In genomic region chr5:16028881-16029280, GRCm38 (mm10) we compare ENCODE assay signal across 23 mouse cellular contexts.
A peak's percentile ranks its signal among the peaks of the same experiment; 100 is the strongest.
DNase-seq lines count a peak whose midpoint lies in the region; ATAC-seq and TF ChIP-seq lines count a peak whose summit lies in the region.
"Had no signal": no experiment of that assay in that cellular context is flagged by ENCODE, and none has a peak within 500 bp of the region (broad histone marks: within the 10 kb centered on the region; RNA-seq: fewer than 3 reads in every experiment).

No protein-coding gene starts in this region.

- ATAC-seq in hindbrain, embryonic 13.5 days (ENCODE audit: low FRiP score), result no peak
- ATAC-seq in hindbrain, embryonic 11.5 days (ENCODE audit: low FRiP score), result no peak
- no peak for ATAC-seq in midbrain, embryonic 12.5 days (ENCODE audit: low FRiP score, low read depth)
- ATAC-seq in midbrain, embryonic 16.5 days, result peak; percentile 59; the same call in 1 of the 2 replicates
- no peak for ATAC-seq in midbrain, embryonic 11.5 days (ENCODE audit: low FRiP score)
- ATAC-seq: forebrain, embryonic 16.5 days; Patski had no signal

- DNase-seq in hindbrain, embryonic 11.5 days (ENCODE audit: low spot score), result no peak
- DNase-seq in midbrain, embryonic 10.5 days (ENCODE audit: low spot score), result no peak
- DNase-seq in midbrain, embryonic 11.5 days (ENCODE audit: low spot score, missing footprints), result no peak
- no peak for DNase-seq in cerebellum, adult 2 months
- DNase-seq: adrenal gland, postnatal 10 days; adrenal gland, postnatal 36 days; B cell, adult 2 months; cerebellum, adult 18-20 months; cerebellum, adult 9-11 months; cerebellum, postnatal 25 days; gastrocnemius, adult 2 months; gastrocnemius, postnatal 14 days; heart, adult 11 months had no signal

- no peaks in the 10 kb centered on the region for H3K9me3 ChIP-seq in hindbrain, embryonic 13.5 days
- no peaks in the 10 kb centered on the region for H3K9me3 ChIP-seq in hindbrain, embryonic 11.5 days (ENCODE audit: control insufficient read depth, low read length)
- H3K9me3 ChIP-seq in midbrain, embryonic 12.5 days, result no peaks in the 10 kb centered on the region
- H3K9me3 ChIP-seq in midbrain, embryonic 10.5 days (replicated peaks), result no peaks in the 10 kb centered on the region
- 0 out of 2 replicates have a peak, but pooled peaks cover 2% of the 10 kb centered on the region for H3K9me3 ChIP-seq in midbrain, embryonic 16.5 days (replicated peaks; ENCODE audit: control insufficient read depth, low read length, poor library complexity, severe bottlenecking)
- H3K9me3 ChIP-seq in midbrain, embryonic 11.5 days (ENCODE audit: control insufficient read depth, low read length), result no peaks in the 10 kb centered on the region
- H3K9me3 ChIP-seq: embryonic facial prominence, embryonic 12.5 days; embryonic facial prominence, embryonic 15.5 days; G1E had no signal

- H3K27ac ChIP-seq in hindbrain, embryonic 13.5 days, result 0 out of 2 replicates have a peak overlapping the region, but pooled peaks have one; percentile 46
- H3K27ac ChIP-seq in hindbrain, embryonic 11.5 days (ENCODE audit: low read depth, low read length), result no peak overlapping the region
- H3K27ac ChIP-seq in midbrain, embryonic 12.5 days (replicated peaks), result 0 out of 2 replicates have a peak overlapping the region, but pooled peaks have one; percentile 25
- no peak overlapping the region for H3K27ac ChIP-seq in midbrain, embryonic 10.5 days (replicated peaks)
- H3K27ac ChIP-seq in midbrain, embryonic 16.5 days (ENCODE audit: low read length), result no peak overlapping the region
- no peak overlapping the region for H3K27ac ChIP-seq in midbrain, embryonic 11.5 days (ENCODE audit: low read depth, low read length)
- no peak overlapping the region for H3K27ac ChIP-seq in cerebellum, adult 2 months (ENCODE audit: insufficient read depth, low read length)
- H3K27ac ChIP-seq: embryonic facial prominence, embryonic 12.5 days; embryonic facial prominence, embryonic 15.5 days; gastrocnemius, adult 2 months had no signal

- H3K4me3 ChIP-seq in hindbrain, embryonic 13.5 days, result no peak overlapping the region
- H3K4me3 ChIP-seq in hindbrain, embryonic 11.5 days (ENCODE audit: low read depth, low read length), result no peak overlapping the region
- H3K4me3 ChIP-seq in midbrain, embryonic 12.5 days, result no peak overlapping the region
- H3K4me3 ChIP-seq in midbrain, embryonic 10.5 days, result no peak overlapping the region
- H3K4me3 ChIP-seq in midbrain, embryonic 16.5 days (ENCODE audit: low read depth, low read length), result no peak overlapping the region
- H3K4me3 ChIP-seq in midbrain, embryonic 11.5 days (ENCODE audit: low read depth, low read length), result no peak overlapping the region
- no peak overlapping the region for H3K4me3 ChIP-seq in cerebellum, adult 2 months (replicated peaks; ENCODE audit: insufficient read depth, low read depth, low read length)
- H3K4me3 ChIP-seq: embryonic facial prominence, embryonic 12.5 days; embryonic facial prominence, embryonic 15.5 days; gastrocnemius, adult 2 months had no signal

- 62% methylated on average over 6 of the region's 6 CpGs for WGBS in hindbrain, embryonic 13.5 days
- 76% methylated on average over 6 of the region's 6 CpGs for WGBS in hindbrain, embryonic 11.5 days
- WGBS in midbrain, embryonic 12.5 days, result 69% methylated on average over 6 of the region's 6 CpGs
- 88% methylated on average over 6 of the region's 6 CpGs for WGBS in midbrain, embryonic 10.5 days
- WGBS in midbrain, embryonic 16.5 days, result 62% methylated on average over 6 of the region's 6 CpGs
- 80% methylated on average over 6 of the region's 6 CpGs for WGBS in midbrain, embryonic 11.5 days
- 93% methylated on average over 6 of the region's 6 CpGs for WGBS in cerebellum, adult 2 months

- no peak overlapping the region for H3K9ac ChIP-seq in hindbrain, embryonic 13.5 days
- no peak overlapping the region for H3K9ac ChIP-seq in hindbrain, embryonic 11.5 days (ENCODE audit: low read depth, low read length)
- H3K9ac ChIP-seq in midbrain, embryonic 12.5 days (replicated peaks), result no peak overlapping the region
- no peak overlapping the region for H3K9ac ChIP-seq in midbrain, embryonic 16.5 days (ENCODE audit: low read depth, low read length)
- no peak overlapping the region for H3K9ac ChIP-seq in midbrain, embryonic 11.5 days (ENCODE audit: low read length)
- H3K9ac ChIP-seq: embryonic facial prominence, embryonic 12.5 days; embryonic facial prominence, embryonic 15.5 days had no signal

- H3K36me3 ChIP-seq in hindbrain, embryonic 13.5 days, result no peaks in the 10 kb centered on the region
- H3K36me3 ChIP-seq in hindbrain, embryonic 11.5 days (ENCODE audit: control insufficient read depth, insufficient read depth, low read length), result no peaks in the 10 kb centered on the region
- H3K36me3 ChIP-seq in midbrain, embryonic 12.5 days, result no peaks in the 10 kb centered on the region
- H3K36me3 ChIP-seq in midbrain, embryonic 10.5 days, result no peaks in the 10 kb centered on the region
- no peaks in the 10 kb centered on the region for H3K36me3 ChIP-seq in midbrain, embryonic 16.5 days (ENCODE audit: control insufficient read depth, insufficient read depth, low read length)
- H3K36me3 ChIP-seq in midbrain, embryonic 11.5 days (ENCODE audit: control insufficient read depth, insufficient read depth, low read length), result no peaks in the 10 kb centered on the region
- H3K36me3 ChIP-seq: embryonic facial prominence, embryonic 12.5 days; embryonic facial prominence, embryonic 15.5 days; G1E had no signal

- TF ChIP-seq CTCF in cerebellum, adult 2 months (IDR thresholded peaks at IDR 0.05; ENCODE audit: borderline replicate concordance, insufficient read depth, low read depth, low read length), result no peak

- H3K27me3 ChIP-seq in hindbrain, embryonic 13.5 days, result no peaks in the 10 kb centered on the region
- no peaks in the 10 kb centered on the region for H3K27me3 ChIP-seq in hindbrain, embryonic 11.5 days (ENCODE audit: control insufficient read depth, insufficient read depth, low read length)
- H3K27me3 ChIP-seq in midbrain, embryonic 12.5 days, result no peaks in the 10 kb centered on the region
- H3K27me3 ChIP-seq in midbrain, embryonic 10.5 days (ENCODE audit: low read depth, poor library complexity, severe bottlenecking), result no peaks in the 10 kb centered on the region; the same call in 1 of the 2 replicates
- H3K27me3 ChIP-seq in midbrain, embryonic 16.5 days (ENCODE audit: control insufficient read depth, insufficient read depth, low read depth, low read length), result no peaks in the 10 kb centered on the region
- no peaks in the 10 kb centered on the region for H3K27me3 ChIP-seq in midbrain, embryonic 11.5 days (ENCODE audit: control insufficient read depth, insufficient read depth, low read length)
- H3K27me3 ChIP-seq in cerebellum, adult 2 months (ENCODE audit: control insufficient read depth, insufficient read depth, low read length), result peaks cover 2% of the 10 kb centered on the region; the same call in 1 of the 2 replicates
- H3K27me3 ChIP-seq: CH12.LX; embryonic facial prominence, embryonic 12.5 days; embryonic facial prominence, embryonic 15.5 days; Patski had no signal

- no peak for TF ChIP-seq POLR2A in cerebellum, adult 2 months (IDR thresholded peaks at IDR 0.05; ENCODE audit: borderline replicate concordance, insufficient read depth, low read length)

- peaks cover 6% of the 10 kb centered on the region for H3K4me1 ChIP-seq in hindbrain, embryonic 13.5 days (replicated peaks)
- H3K4me1 ChIP-seq in hindbrain, embryonic 11.5 days (replicated peaks; ENCODE audit: control insufficient read depth, insufficient read depth, low read length), result no peaks in the 10 kb centered on the region
- H3K4me1 ChIP-seq in midbrain, embryonic 12.5 days, result peaks cover 3% of the 10 kb centered on the region; the same call in 1 of the 2 replicates
- peaks cover 4% of the 10 kb centered on the region; the same call in 1 of the 2 replicates for H3K4me1 ChIP-seq in midbrain, embryonic 10.5 days
- H3K4me1 ChIP-seq in midbrain, embryonic 16.5 days (ENCODE audit: control insufficient read depth, insufficient read depth, low read length), result peaks cover 6% of the 10 kb centered on the region; the same call in 1 of the 2 replicates
- H3K4me1 ChIP-seq in midbrain, embryonic 11.5 days (ENCODE audit: control insufficient read depth, insufficient read depth, low read length), result no peaks in the 10 kb centered on the region
- H3K4me1 ChIP-seq in cerebellum, adult 2 months (ENCODE audit: control insufficient read depth, insufficient read depth, low read length), result peaks cover 5% of the 10 kb centered on the region; the same call in 1 of the 2 replicates
- H3K4me1 ChIP-seq: embryonic facial prominence, embryonic 15.5 days had no signal

- H3K4me2 ChIP-seq in hindbrain, embryonic 13.5 days, result no peak overlapping the region
- no peak overlapping the region for H3K4me2 ChIP-seq in hindbrain, embryonic 11.5 days (replicated peaks; ENCODE audit: low read depth, low read length)
- no peak overlapping the region for H3K4me2 ChIP-seq in midbrain, embryonic 12.5 days (replicated peaks)
- no peak overlapping the region for H3K4me2 ChIP-seq in midbrain, embryonic 16.5 days (ENCODE audit: low read length)
- H3K4me2 ChIP-seq in midbrain, embryonic 11.5 days, result no peak overlapping the region
- H3K4me2 ChIP-seq: embryonic facial prominence, embryonic 12.5 days; embryonic facial prominence, embryonic 15.5 days; heart, embryonic 11.5 days had no signal

Comparison
In these comparisons a context has a peak if more than half of its experiments do, and no peak if none do; other contexts are left out.
1. H3K27ac ChIP-seq: peak in hindbrain, embryonic 13.5 days (single experiment) and midbrain, embryonic 12.5 days (single experiment); none in hindbrain, embryonic 11.5 days (single experiment), midbrain, embryonic 10.5 days (single experiment), midbrain, embryonic 16.5 days (single experiment), midbrain, embryonic 11.5 days (single experiment) and cerebellum, adult 2 months (single experiment).